Mouse (Mus musculus) layer of hippocampus, postnatal 14 days (tissue): ENCODE results near the gene Cdc14a. TPM values are rescaled to one million over a fixed set of nuclear protein-coding genes. Genes with fewer than 3 reads are reported as not detected.

Experiments
- DNase-seq, 2 experiments: peaks; one replicate each; pipeline ENCODE4 v3.0.0; 2021 to 2022; ENCODE audit warnings: low spot score in 2 of 2, mixed read lengths in 1 of 2
- total RNA-seq, 2 experiments: library from RNA; stranded (reverse); gene quantifications; 2 replicates each; pipeline ENCODE4 v1.2.3; 2021

Cdc14a gene
- total RNA-seq, 2 experiments from 2014 or later: 5.1 to 5.7 TPM

DNA sequence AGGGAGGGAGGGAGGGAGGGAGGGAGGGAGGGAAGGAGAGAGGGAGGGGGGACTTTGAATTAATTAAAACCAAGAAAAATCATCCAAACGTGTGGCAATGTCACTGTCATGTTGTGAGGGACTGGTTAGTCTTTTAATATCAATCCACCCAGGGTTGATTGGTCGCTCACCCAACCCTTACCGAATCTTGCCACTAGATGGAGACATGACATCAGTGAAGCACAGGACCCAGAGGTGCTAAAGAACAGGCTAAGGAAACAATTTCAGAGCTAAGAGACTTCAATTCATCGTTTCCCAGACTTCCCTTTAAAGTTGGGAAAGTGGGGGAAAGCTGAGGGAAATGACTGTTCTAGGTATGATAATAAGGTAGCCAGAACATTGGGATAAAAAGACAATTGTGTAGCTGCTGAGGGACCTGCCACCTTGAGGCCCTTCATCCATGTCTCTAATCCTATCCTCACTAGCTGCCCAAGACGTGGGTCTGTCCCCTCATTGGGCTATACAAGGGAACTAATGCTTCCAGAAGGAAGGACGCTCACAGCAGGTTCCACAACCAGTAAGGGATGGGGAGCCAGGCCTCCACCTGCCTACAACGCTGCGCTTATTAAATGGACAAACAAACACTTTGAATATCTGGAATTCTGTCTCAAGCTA is 91.9 kb downstream of the Cdc14a start:
- peak; percentile 38 to 80 for DNase-seq

DNA sequence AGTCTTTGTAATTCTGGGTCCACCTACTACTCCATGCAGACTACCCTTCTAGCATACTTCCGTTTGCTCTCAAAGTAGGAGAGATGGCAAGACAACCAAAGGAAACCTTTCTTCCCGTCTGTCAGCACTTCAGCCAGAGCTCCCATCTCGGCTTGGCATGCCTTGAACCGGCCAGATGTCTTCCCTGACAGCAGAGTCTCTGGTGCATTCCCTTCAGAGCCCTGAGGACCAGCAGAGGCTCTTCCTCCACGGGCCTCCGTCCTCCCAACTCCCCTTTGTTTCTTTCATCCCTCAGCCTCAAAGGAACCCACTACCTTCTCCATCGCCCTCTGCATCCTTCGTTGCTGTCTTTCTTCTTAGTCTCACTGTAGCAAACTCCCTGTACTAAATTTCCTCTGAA is 93.9 kb downstream of the Cdc14a start:
- no peak for DNase-seq

DNA sequence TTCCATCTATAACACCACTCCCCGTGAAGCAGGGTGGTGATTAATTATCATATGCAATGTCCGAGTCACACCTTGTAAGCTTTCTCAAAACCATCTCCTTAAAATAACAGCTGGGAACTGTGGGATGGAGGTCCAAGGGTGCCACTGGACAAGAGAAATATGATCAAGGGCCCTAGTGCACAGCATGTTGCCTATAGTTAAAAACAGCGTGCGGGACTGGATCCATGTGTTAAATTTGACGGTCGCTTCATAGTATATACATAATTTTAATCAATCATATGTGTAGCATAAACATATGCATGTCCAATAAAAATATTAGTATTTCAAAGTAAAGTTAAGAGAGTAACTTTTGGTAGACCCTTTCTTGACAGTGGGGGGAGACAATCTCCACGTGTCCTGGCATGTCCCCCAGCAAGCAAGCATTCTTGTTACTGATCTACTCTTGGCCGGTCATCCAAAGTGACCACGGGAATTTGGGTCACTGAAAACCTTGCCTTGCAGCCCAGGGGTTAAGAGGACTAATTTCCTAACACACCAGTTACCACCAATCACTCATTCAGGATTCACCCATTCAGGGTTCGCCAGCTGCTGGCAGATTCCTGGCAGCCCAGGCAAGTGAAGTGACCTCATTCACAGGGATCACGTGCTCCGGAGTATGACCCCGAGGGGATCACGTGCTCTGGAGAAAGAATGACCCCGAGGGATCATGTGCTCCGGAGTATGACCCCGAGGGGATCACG is 94.6 kb downstream of the Cdc14a start:
- DNase-seq: no peak

DNA sequence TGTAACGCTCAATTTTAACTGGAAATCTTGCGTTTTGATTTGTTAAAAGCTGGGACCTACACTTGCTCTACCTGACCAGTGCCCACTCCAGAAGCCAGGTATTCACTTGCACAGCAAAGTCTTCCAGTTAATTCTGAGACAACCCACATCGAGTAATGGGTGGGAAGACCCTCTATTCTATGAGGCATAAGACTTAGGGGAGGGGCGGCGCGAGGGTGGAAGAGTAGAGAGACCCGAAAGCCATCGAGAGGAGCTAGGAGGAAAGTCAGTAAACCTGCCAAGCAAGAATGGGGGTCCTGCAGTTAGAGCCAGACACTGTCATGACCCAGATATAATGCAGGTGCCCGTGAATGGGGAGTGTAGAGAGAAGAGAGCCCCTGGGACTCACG is 96.2 kb downstream of the Cdc14a start:
- no peak for DNase-seq

DNA sequence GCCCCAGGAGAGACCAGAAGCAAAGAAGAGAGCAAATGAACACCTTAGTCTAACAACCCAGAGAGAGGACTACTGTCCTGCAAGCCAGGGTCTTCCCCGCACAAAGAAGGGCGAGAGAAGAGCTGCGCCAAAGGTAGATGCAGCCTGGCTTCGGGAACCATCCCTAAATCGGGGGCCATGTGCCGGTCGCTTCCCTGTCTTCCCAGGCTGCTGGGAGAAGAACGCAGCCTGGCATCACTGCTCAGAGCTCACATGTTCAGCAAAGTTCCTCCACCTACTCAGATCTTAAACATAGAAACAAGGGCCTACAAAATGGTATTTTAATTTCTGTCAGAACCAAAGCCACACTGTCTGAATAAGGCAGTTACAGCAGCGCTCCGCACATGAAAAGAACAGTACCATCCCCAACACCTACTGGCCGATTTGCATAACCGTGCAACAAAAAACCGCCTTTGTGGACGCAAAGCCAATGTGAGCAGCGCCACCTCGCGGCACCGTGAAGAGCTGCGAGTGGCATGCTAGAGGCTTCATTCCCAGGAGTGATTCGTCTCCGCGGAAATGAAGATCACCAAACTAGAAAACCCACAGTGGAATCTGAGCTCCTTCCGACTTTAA is 96.7 kb downstream of the Cdc14a start:
- DNase-seq: peak; percentile 89 to 93

DNA sequence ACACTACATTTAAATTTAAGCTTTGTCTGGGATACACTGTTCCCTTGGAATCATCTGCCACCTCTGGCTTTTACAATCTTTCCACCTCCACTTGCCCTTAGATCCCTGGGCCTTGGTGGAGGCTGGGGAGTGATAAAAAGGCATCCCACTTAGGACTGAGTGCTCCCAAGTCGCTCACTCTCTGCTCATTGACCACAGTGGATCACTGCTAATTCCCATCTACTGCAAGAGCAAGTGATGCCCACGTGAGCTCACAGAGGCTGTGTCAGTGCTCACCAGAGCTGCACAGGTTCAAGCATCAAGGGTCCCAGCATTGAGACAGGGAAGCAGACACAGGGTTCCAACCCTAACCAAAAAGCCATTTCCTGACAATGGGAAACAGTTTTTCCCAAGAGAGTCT is 98.3 kb downstream of the Cdc14a start:
- no peak for DNase-seq

DNA sequence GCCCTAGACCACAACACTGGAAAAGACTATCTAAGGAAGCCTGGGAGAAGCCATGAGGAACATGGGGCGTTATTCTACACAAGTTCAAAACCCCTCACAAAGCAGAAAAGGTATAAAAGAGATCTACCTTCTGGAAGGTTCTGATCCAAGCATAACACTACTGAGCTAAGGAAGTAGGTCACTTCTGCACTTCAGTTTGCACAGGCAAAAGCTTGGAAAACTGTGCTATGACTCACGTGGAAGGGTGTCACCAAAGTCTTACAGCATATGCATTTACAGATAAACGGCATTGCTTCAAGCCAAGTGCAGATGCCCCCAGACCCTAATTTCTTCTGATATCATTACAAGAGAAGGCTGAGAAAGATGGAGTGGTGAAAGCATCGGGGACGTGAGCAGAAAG is 104.1 kb downstream of the Cdc14a start:
- DNase-seq: no peak

DNA sequence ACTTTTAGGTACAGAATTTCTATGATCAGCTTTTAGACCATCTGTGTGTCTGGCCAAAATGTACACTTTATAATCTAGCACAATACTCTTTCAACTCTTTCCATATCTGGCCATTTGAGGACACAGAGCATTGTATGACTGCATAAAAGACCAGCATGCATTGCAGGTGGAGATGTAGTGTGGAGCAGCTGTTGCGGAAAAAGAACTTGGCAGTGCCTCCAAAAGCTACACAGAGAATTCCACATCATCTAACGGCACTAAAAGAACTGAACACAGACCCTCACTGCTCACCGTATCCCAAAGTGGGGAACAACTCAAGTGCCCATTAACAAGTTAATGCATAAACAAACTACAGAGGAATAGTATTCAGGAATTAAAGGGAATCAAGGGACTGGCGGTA is 112.0 kb downstream of the Cdc14a start:
- peak in 1 of 2 experiments; percentile 17 for DNase-seq

DNA sequence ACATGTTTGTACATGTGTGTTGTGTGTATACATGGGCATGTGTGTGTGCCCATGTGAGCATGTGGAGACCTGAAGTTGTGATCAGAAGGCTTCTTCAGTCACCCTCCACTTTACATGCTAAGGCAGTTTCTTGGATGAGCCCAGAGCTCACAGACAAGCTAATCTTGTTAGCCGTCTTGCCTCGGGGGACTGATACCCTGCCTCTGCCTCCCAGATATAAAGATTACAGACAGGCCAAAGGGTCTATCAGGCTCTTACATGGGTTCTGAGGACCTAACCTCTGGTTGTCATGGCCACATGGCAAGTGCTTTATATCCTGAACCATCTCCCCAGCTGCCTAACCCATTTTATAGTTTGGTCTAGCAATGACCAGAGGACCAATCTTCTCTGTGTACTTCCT is 112.7 kb downstream of the Cdc14a start:
- no peak for DNase-seq

DNA sequence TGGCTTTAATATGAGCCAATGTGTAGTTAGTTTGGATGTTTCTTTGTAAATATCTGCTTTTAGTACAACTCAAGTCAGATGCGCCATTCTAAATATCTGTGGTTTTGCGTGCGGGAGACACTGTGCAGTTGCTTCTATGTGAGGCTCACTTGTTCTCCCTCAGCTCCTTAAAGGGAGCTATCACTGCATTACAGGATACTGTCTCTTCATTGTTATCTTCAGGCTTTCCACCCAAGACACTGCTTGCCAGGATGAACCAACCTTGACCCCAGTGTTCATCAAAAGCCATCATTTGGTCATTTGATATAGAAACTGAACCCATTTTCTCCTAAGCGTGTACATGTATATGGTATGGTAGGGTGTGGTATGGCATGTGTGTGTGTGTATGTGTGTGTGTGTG is 113.2 kb downstream of the Cdc14a start:
- DNase-seq: no peak

DNA sequence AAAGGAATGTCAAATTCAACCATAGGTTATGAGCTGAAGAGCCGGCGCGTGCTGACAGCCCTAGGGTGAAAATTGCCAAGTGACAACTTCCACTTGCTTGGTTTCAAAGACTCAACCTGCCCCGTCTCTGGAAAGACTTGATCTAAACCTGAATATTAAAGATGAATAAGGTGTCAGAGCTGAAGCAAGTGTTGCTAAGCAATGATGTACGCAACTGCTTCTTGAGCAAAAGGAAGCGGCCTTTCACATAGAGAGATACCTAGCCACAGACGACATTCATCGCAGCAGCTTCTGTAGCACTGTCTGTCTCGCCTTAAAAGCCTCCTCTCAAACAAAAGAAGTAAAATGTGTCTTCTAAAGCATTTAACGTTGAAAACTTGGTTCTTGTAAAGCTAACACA is 113.8 kb downstream of the Cdc14a start:
- DNase-seq: no peak

DNA sequence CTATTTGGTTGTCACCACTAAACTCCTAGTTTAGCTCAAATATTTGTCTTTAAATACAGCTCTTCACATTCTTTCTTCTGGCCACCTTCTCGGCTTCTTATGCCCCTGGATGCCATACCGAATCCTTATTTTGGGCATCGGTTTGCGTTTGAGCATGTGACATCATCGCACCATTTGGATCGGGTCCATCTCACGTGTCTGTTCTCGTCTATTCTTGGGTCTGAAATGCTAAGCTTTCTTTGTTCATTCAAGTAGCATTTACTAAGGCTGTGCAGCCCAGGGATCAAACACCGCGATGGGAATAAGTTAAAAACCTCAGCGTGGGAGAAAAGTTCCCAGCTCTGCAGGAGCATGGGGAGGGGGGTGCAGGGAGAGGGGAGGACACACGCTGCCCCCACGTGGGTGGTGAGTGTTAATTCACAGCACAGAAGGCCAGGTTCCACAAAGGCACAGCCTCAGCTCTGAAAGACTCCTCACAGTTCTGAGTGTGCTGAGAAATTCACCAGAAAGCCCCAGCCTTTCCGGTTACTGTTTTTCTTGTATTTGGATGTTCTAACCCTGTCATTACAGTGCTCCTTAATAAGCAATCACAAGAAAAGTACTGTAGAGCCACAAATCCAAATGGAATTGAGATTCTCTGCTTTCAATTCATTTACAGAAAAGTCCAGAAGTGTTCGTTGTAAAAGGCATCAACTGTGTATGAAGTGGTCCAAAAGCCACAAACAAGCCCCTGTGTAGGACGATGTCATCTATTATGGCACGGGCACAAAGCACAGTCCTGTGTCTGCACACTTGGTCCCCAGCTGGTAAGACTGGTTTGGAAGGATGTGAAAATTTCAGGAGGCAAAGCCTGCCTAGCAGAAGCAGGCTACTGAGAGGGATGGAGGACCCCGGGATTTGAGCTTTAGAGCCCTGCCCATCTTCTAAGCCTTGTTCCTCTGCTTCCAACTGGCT is 118.8 kb downstream of the Cdc14a start:
- no peak for DNase-seq

DNA sequence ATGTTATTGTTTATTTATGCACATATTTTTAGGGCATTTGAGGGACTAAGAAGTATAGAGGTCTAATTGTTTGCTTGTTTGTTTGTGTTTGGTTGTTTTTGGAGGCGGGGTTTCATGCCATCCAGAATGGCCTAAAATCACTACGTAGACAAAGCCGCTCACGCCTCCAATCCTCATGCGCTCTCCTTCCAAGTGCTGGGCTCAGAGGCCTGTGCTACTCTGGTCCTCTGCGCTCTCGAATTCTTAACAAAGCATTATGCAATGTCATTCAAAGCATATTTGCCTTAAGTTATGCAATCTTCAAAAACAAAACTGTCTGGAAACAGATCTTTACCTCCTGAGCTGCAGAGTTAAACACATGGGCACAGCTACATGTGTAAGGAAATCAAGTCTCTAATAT is 121.3 kb downstream of the Cdc14a start:
- DNase-seq: no peak

DNA sequence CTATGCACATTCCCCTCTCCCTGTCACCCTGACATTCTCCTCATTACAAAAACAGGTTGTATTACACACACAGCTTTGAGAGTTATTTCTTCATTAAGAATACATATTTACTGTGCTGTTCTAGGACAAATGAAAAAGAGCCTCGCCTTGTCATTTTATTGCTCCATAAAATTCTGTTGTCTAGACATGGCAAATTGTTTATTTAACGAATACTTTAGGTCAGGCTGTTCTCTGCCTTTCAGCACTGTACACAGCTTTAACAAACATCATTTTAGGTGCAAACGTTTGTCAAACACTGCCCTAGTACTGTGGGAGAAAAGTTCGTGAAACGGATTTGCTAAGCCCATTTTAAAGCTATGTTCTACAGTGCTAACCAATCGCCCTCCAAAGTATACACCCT is 122.1 kb downstream of the Cdc14a start:
- no peak for DNase-seq

DNA sequence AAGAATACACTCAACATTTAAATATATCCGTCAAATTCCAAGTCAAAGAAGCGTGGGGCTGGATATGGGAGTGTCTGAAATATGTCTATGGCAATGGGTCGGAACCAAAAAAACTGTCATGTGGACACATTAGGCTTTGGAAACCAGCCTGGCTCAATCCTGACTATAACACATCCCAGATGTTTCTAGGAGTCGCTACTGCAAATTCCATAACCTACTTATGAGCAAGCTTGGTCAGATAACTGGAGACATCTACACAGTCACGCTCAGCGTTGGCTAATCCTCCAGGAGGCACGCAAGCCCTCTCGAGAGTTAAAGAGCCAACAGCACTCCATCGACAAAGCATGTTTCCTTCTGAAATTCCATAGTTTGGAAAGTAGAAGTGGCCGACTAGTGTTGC is 125.1 kb downstream of the Cdc14a start:
- no peak for DNase-seq

DNA sequence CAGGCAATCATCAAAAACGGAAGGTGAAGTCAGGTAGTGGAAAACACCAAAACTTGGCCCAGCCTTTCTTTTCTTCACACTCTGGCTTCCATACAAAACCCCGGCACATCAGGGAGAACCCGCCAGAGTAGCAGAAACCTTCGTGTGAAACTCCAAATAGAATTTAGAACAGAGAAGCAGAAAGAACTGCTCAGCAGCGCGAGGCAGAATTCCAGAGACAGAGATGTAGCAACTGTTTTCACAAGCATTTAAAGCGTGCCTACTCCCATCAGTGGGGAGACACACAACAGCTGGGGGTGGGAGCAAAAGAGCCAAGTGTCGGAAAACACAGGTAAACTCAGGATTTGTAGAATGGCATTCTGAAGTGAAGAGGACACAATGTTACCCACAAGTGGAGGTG is 125.8 kb downstream of the Cdc14a start:
- no peak for DNase-seq

DNA sequence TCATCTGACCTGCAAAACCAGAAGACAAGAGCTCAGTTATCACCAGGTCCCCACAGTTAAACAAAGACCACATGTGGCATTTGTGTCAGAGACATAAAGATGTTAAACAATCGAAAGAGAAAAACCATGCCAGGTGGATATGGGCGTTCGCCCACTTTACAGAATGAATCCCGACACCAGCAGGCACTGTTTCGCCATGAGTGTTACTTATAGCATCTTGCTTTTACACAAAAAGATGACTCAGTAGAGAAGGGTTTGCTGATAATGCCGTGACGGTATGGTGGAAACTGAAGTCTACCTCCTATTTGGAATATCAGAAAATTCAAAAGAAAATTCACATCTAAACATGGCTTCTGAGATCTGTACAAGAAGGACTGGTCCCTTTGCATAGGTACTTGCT is 126.7 kb downstream of the Cdc14a start:
- no peak for DNase-seq

DNA sequence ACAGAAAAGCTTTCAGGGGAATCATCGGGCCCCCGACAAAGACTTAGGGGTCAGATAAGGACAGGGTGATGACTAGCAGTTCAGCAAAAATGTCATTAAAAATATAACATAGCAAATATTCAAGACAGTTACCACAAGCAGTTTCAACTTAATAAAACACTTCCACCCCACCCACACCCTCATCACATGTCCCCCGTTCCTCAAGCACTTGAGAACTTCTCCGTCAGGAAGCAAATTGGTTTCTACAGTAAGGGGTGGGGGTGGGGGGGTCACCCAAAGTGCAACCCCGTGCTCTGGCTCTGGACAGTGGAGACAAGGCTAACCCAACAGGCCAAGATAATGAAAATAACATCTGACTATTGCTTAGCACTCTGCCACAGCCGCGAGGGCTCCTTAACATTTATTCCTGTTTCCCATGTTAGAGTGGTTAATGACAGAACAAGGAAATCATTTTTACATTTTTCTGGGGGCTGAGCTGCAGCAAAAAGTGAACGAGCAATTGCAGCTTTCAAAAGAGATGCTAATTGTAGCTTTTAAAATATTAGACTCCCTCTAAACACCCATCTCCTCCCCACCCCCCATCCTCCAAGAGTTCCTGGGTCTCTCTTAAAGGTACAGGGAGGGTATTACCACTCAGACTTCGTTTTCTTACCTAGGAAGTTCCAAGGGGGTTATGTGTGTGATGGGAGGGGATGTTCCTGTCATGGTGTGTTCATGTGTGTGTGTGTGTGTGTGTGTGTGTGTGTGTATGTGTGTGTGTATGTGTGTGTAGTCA is 133.6 kb downstream of the Cdc14a start:
- DNase-seq: no peak

DNA sequence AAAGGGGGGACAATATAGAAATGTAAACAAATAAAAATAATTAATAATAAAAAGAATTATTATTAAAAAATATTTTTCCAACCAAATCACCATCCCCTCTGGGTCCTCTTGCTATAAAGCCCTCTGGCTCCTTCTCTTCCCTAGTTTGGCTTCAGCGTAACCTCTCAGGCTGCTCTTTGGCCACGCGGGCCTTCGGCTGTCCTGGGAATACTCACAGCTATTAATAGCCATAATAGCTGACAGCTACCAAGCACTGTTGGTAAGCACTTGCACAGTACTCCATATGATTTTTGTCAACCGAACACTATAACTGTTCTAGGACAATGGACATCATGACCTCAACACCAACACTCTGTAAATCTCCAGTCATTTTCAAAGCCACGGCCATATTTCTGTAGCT is 135.0 kb downstream of the Cdc14a start:
- no peak for DNase-seq

DNA sequence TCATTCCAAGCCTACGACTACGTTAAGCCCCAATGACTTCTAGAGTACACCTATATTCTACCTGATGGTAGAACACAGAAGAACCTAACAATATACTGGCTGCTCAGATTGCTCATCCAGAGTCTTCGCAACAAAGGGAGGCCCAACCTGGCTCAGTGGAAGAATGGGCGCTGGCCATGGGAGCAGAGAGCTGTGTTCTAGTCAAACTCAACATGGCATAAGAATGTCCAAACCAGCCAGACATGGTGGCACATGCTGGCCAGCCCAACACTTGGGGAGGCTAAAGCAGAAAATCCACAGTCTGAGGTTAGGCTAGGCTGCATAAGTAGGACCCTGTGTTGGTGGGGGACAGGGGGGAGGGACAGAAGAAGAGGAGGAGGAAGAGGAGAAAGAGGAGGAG is 139.1 kb downstream of the Cdc14a start:
- no peak for DNase-seq

DNA sequence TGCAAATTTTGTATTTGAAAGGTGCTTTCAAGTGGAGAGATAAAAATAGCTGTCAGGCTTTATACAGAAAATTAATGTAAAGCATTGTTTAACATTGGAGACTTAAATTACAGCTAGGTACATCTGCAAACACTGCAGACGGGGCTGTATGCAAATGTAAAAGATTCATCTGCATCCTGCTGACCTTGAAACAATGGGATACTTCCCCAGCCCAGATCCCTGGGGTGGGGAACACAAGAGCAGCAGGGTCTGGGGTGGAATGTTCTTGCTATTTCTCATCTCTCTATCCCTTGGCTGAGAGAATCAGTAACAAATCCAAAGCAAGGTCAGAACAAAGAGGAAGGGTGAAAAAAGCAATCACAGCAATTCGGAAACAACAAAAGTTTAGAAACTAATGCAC is 139.8 kb downstream of the Cdc14a start:
- no peak for DNase-seq
